Mouse (Mus musculus) R1 (cell line): ENCODE data around the gene Stxbp4.

ENCODE experiments used
- DNase-seq: peaks from one replicate; pipeline ENCODE4 v3.0.0-alpha.2; 2018; ENCODE audit warnings: low read depth, low spot score

Gene Stxbp4

GRCm38 (mm10) chr11:90650231-90650885 lies 12.5 kb upstream of the Stxbp4 start:
- no peak for DNase-seq

- no peak for DNase-seq
Observed at GRCm38 (mm10) chr11:90649777-90650176, 11.9 kb upstream of the Stxbp4 start.

GRCm38 (mm10) chr11:90638312-90638830 lies 487 bp upstream of the Stxbp4 start:
- DNase-seq = peak; percentile 60

- no peak for DNase-seq
Observed at GRCm38 (mm10) chr11:90634661-90635060, 3.2 kb downstream of the Stxbp4 start.

GRCm38 (mm10) chr11:90632480-90632879 lies 5.4 kb downstream of the Stxbp4 start:
- no peak for DNase-seq

- DNase-seq = no peak
Observed at GRCm38 (mm10) chr11:90627751-90628150, 10.1 kb downstream of the Stxbp4 start.

GRCm38 (mm10) chr11:90625174-90625573 lies 12.7 kb downstream of the Stxbp4 start:
- no peak for DNase-seq

- DNase-seq = peak; percentile 47
Observed at GRCm38 (mm10) chr11:90623477-90623876, 14.4 kb downstream of the Stxbp4 start.

- DNase-seq = no peak
Observed at GRCm38 (mm10) chr11:90622500-90622899, 15.4 kb downstream of the Stxbp4 start.

GRCm38 (mm10) chr11:90622044-90622443 lies 15.8 kb downstream of the Stxbp4 start:
- no peak for DNase-seq

GRCm38 (mm10) chr11:90616431-90616830 lies 21.5 kb downstream of the Stxbp4 start:
- peak; percentile 22 for DNase-seq

GRCm38 (mm10) chr11:90614743-90615142 lies 23.1 kb downstream of the Stxbp4 start:
- no peak for DNase-seq

GRCm38 (mm10) chr11:90612118-90612517 lies 25.8 kb downstream of the Stxbp4 start:
- no peak for DNase-seq

- DNase-seq = no peak
Observed at GRCm38 (mm10) chr11:90603066-90603465, 34.8 kb downstream of the Stxbp4 start.

- no peak for DNase-seq
Observed at GRCm38 (mm10) chr11:90595826-90596225, 42.1 kb downstream of the Stxbp4 start.

GRCm38 (mm10) chr11:90590996-90591395 lies 46.9 kb downstream of the Stxbp4 start:
- DNase-seq = no peak

- DNase-seq = no peak
Observed at GRCm38 (mm10) chr11:90586203-90586602, 51.7 kb downstream of the Stxbp4 start.

GRCm38 (mm10) chr11:90585754-90586153 lies 52.1 kb downstream of the Stxbp4 start:
- no peak for DNase-seq

- DNase-seq = no peak
Observed at GRCm38 (mm10) chr11:90577057-90577780, 60.7 kb downstream of the Stxbp4 start.

- DNase-seq = no peak
Observed at GRCm38 (mm10) chr11:90576282-90576972, 61.5 kb downstream of the Stxbp4 start.

GRCm38 (mm10) chr11:90575491-90576048 lies 62.3 kb downstream of the Stxbp4 start:
- peak; percentile 13 for DNase-seq

GRCm38 (mm10) chr11:90570646-90571259 lies 67.1 kb downstream of the Stxbp4 start:
- no peak for DNase-seq
